Mouse (Mus musculus) cortical plate, adult 2 months (tissue): Measurements from ENCODE around the gene Nudc. TPM values are rescaled to one million over a fixed set of nuclear protein-coding genes. Genes with fewer than 3 reads are reported as not detected.

Source experiments
- H3K27ac ChIP-seq: fragments of 200-500 bp; 2 replicates; pipeline ENCODE4 v1.5.1; 2012; ENCODE audit warnings: low read length, control low read depth, inconsistent platforms; ENCODE audit not compliant: insufficient read depth
- H3K4me1 ChIP-seq: fragments of 200-500 bp; 2 replicates; pipeline ENCODE4 v1.6.1; 2011; ENCODE audit warnings: low read length; ENCODE audit not compliant: control insufficient read depth, insufficient read depth
- H3K4me3 ChIP-seq: fragments of 200-500 bp; 2 replicates; pipeline ENCODE4 v1.5.1; 2011; ENCODE audit warnings: mild to moderate bottlenecking, low read length, control low read depth; ENCODE audit not compliant: insufficient read depth
- CTCF ChIP-seq: fragments of 200-500 bp; IDR thresholded peaks from 2 replicates; pipeline ENCODE4 v1.5.1; 2011; ENCODE audit warnings: mild to moderate bottlenecking, control low read depth, low read length; ENCODE audit not compliant: insufficient read depth; ENCODE audit errors: extremely low read depth
- POLR2A ChIP-seq: fragments of 200-500 bp; IDR thresholded peaks from 2 replicates; pipeline ENCODE4 v1.6.1; 2011; ENCODE audit warnings: mild to moderate bottlenecking, low read length, control low read depth; ENCODE audit not compliant: insufficient read depth; ENCODE audit errors: extremely low read depth
- polyA plus RNA-seq: library from polyadenylated mRNA; depleted of rRNA; stranded (reverse); fragments of >200 nt; gene quantifications from 2 replicates; pipeline ENCODE4 v1.2.3, GENCODE M21; 2012; rRNA removed

Gene Nudc
- 184 and 202 TPM in 2 replicates for polyA plus RNA-seq

DNA sequence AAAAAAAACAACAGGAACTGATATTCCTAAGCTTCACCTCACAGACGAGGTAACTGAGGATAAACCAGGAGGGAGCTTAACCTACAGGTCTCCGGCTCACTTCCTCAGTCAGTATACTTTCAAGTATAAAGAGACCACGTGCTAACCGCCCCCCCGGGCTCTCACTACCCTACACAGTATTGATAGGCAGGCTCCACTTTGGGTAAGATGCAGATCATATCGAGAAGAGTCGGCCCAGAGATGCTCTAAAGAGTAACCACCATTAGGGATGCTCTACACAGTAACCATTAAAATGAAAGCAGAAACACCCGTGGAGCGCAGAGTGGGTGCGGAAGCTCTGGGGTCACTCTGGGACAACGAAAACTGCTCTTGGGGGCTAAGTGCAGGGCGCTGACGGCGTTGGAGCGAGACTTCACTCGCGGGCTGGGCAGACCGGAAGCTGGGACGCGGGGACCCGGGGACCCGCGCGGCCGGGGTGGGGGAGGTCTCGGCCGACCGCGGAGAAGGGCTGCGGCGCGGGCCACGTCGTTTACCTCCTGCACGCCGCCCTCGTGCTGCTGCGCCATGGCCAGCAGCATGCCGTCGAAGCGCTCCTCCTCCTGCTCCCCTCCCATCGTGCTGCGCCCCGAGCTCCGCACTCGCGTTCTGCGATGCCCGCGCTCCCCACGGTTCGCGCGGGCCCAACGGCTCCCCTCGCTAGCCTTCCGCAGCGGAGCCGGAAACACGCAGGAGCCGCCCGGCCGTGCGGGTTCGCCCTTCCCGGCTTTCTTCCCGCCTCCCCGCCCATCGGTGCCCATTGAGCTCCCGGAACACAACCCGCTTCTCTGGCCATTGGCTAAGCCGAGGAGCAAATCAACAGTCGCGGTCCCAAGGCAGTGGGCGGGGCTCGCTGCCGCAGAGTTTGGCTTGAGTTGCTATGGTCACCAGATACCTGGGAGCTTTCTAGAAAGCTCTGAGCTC, at the start of gene Nudc:
TSS of gene Nudc (minus strand) at position 725 of the 960 bp plus-strand sequence.
- H3K27ac ChIP-seq = no peak within 1 kb of the TSS
- TF ChIP-seq CTCF (no peak), POLR2A (peak; percentile 78)
- H3K4me1 ChIP-seq = peaks cover 3% of the 10 kb centered on the region; the same call in 1 of the 2 replicates
- H3K4me3 ChIP-seq = peak within 1 kb of the TSS; percentile 82

DNA sequence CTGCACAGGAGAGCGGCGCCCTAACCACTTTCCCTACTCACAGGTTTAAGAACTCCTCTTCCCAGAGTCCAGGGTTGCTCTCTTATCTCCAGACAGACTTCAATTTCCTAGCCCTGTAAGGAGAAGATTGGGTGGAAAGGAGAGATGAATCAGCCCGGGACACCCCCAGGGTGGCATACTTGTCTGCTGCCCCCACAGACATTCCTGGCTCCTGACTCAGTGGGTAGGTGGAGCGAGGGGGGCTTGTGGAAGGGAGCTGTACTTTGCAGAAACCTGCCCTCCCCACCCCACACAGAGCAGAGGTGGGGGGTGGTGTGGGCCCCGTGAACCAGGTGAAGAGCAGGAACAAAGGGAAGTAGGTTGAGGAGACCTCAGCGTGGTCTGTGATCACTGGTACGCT, 49.7 kb upstream of the Nudc start:
- H3K27ac ChIP-seq = no peak overlapping the region
- no peak overlapping the region for H3K4me3 ChIP-seq
- peaks cover 2% of the 10 kb centered on the region; the same call in 1 of the 2 replicates for H3K4me1 ChIP-seq
- TF ChIP-seq CTCF = no peak

DNA sequence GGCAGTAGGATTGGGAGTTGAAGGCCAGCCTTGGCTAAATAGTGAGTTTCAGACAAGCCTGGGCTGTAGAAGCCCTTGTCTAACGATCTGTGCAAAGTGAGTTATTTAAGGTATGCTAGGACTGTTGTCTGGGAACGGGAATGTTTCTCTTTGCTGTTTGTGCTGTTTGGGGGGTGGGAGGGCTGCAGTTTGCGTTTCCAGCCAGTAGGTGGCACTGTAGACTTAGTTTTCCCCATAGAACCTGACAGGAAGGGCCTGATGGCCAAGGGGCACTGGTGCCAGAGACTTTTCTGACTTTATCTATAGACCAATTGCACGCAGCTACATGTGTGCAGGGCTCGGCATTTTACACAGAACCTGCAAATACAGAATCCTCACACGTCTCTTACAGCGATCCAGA, 46.8 kb upstream of the Nudc start:
- TF ChIP-seq CTCF (peak; percentile 97), POLR2A (no peak)
- Histone ChIP-seq H3K4me1 (no peaks in the 10 kb centered on the region), H3K27ac (no peak overlapping the region)

DNA sequence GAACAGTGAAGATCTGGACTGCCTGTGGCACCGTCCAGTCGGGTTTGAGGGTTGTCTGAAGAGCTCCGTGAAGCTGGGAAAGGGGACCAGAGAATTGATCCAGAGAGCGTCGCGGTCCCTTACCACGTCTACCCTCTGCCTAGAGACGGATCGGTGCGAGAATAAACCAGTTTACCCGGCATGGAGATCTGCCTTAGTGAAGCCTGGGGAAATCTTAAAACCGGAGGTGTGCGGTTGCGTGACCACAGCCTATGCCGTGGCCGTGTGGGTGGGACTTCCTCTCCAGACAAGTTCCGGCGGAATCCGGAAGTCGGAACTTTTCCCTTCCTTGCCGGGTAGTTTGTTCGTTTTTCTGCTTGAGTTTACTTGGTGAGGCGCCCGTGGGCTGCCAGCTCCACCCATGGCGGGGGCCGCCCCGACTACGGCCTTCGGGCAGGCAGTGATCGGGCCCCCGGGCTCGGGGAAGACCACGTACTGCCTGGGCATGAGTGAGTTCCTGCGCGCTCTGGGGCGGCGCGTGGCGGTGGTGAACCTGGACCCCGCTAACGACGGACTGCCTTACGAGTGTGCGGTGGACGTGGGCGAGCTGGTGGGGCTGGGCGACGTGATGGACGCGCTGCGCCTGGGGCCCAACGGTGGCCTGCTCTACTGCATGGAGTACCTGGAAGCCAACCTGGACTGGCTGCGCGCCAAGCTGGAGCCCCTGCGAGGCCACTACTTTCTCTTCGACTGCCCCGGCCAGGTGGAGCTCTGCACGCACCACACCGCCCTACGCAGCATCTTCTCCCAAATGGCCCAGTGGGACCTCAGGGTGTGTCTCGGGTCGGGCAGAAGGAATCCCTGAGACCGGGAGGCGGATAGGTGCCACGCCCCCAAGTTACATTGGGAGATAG, 38.5 kb upstream of the Nudc start, which contains the start of gene Gpn2:
TSS of gene Gpn2 (plus strand) at position 304 of the 893 bp plus-strand sequence.
- Histone ChIP-seq H3K4me3 (peak within 1 kb of the TSS; percentile 73), H3K4me1 (no peaks in the 10 kb centered on the region), H3K27ac (peak within 1 kb of the TSS; percentile 51)
- TF ChIP-seq POLR2A = peak; percentile 91
- no peak for TF ChIP-seq CTCF

More for the DNA sequence above, 46.8 kb upstream of the Nudc start:
- no peak overlapping the region for H3K4me3 ChIP-seq

DNA sequence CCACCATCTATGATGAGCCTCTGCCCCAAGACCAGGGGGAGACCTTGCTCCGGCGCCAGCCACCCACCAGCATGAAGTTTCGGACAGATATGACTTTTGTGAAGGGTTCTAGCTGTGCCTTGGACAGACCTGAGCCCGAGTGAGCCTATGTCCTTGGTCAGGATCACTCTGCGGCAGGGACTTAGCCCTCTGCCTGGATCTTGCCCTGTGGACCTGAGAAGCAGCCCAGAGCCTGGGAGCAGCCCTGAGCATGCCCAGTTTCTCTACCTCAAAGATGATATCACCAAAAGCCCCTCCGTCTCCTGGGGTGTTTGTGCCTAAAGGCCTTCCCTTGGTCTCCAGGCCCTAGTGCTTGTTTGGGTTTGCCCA, 37.9 kb upstream of the Nudc start:
- TF ChIP-seq CTCF = no peak
- TF ChIP-seq POLR2A = no peak

DNA sequence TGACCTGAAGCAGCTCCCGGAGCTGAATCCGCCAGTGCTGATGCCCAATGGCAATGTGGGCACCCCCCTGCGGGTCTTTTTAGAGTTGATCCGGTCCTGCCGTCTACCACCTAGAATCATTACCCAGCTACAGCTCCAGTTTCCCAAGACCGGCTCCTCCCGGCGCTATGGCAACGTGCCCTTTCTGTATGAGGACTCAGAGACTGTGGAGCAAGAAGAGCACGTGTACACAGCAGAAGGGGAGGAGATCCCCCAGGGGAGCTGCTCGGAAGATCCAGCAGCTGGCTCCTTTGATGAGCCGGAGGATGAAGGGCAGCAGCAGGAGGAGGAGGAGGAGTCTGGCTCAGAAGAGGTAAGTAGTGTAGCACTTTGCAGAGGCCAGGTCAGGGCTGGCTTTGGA, 32.2 kb upstream of the Nudc start:
- Histone ChIP-seq H3K4me3 (no peak overlapping the region), H3K27ac (no peak overlapping the region), H3K4me1 (no peaks in the 10 kb centered on the region)
- TF ChIP-seq CTCF (no peak), POLR2A (no peak)

More for the DNA sequence above, 37.9 kb upstream of the Nudc start:
- peak overlapping the region; percentile 51 for H3K27ac ChIP-seq
- peak overlapping the region; percentile 73 for H3K4me3 ChIP-seq
- no peaks in the 10 kb centered on the region for H3K4me1 ChIP-seq

DNA sequence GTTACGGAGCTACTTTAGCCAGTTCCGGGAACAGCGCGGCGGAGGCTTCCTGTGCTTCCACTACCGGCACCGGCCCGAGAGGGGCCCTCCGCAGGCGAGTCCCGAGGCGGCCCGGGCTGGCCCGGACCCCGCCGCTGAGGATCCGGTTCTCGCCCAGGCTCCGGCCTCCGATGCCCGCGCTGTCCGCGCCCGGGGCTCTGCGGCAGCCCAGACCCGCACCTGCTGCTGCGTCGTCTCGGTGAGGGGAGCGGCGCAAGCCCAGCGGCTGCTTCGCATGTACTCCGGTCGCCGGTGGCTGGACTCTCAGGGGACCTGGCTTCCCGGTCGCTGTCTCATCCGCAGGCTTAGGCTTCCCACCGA, 29.0 kb upstream of the Nudc start:
- Histone ChIP-seq H3K4me1 (no peaks in the 10 kb centered on the region), H3K4me3 (peak overlapping the region; percentile 82), H3K27ac (no peak overlapping the region)
- TF ChIP-seq POLR2A (no peak), CTCF (no peak)

DNA sequence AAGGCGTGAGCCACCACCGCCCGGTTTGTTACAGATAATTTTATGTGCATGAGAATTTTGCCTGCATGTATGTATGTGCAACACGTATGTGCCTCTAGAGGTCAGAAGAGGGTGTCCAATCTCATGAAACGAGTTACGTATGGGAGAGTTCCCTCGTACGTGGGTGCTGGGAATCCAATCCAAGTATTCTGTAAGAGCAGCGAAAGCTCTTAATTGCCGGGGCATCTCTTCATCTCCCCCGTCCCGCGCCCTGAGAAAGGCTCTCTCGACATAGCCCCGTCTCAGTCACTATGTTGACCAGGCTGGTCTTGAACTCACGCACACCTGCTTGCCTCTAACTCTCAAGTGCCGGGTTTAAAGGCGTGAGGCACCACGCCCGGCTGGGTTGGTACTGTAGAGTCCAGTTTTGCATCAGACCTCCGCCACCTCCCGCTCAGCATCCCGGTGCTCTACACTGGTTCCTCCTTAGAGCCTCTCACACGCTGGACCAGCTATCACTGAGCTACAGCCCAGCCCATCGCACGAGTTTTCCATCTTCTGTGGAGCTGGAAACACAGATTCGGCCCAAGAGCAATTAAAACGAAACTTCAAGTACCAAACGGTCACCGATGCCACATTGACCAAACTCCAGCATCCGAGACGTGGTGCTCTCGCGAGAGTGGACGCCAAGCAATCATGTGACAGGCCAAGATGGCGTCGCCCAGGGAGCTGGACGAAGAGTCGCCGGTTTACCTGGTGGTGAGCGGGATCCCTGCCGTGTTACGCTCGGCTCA, 28.5 kb upstream of the Nudc start, which contains the start of gene Gpatch3:
TSS of gene Gpatch3 (plus strand) at position 676 of the 773 bp plus-strand sequence.
- TF ChIP-seq POLR2A (peak; percentile 95), CTCF (no peak)
- no peaks in the 10 kb centered on the region for H3K4me1 ChIP-seq
- H3K27ac ChIP-seq = no peak within 1 kb of the TSS
- peak within 1 kb of the TSS; percentile 82 for H3K4me3 ChIP-seq

DNA sequence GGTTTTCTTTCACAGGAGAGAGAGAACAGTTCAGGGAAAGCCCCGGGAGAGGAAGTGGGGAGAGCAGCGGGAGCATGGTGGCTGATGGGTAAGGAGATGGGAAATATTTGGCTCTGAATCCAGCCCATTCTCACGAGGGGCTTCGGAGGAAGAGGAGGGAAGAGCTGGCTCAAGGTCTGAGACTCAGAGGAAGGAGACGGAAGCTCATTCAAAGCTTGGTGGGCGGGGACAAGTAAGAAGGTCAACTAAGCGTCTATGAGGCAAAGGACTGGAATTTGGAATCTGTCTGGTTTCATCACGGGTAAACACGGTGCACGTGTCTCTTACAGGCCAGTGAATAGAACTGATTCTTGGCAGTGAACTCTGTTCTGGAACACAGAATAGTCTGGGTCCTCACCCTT, 24.3 kb upstream of the Nudc start:
- H3K4me3 ChIP-seq = no peak overlapping the region
- H3K27ac ChIP-seq = no peak overlapping the region
- no peak for TF ChIP-seq POLR2A
- no peak for TF ChIP-seq CTCF
- H3K4me1 ChIP-seq = no peaks in the 10 kb centered on the region
